Mouse (Mus musculus) liver, embryonic 13.5 days (tissue): ENCODE results near the gene Vps51. TPM values are rescaled to one million over a fixed set of nuclear protein-coding genes. Genes with fewer than 3 reads are reported as not detected.
A peak's percentile ranks its signal among the peaks of the same experiment; 100 is the strongest.

Source experiments
- ATAC-seq: fragments of 200-750 bp; cut with Nextera tagmentation; 2 replicates; pipeline ENCODE4 v1.8.0; 2017; ENCODE audit warnings: low read depth, mild to moderate bottlenecking, moderate number of reproducible peaks, moderate library complexity
- DNase-seq: peaks from one replicate; pipeline ENCODE4 v3.0.0; 2022
- H3K27ac ChIP-seq: fragments of 300-500 bp; sonication (generic); 2 replicates; pipeline ENCODE4 v1.5.1; 2015; ENCODE audit warnings: moderate library complexity, mild to moderate bottlenecking, inconsistent platforms
- H3K27me3 ChIP-seq: fragments of 300-500 bp; sonication (generic); 2 replicates; pipeline ENCODE4 v1.6.1; 2015; ENCODE audit warnings: mild to moderate bottlenecking, inconsistent platforms
- H3K36me3 ChIP-seq: fragments of 300-500 bp; sonication (generic); 2 replicates; pipeline ENCODE4 v1.6.1; 2015; ENCODE audit warnings: mild to moderate bottlenecking, inconsistent platforms
- H3K4me1 ChIP-seq: fragments of 300-500 bp; sonication (generic); replicated peaks from 2 replicates; pipeline ENCODE4 v1.6.1; 2015; ENCODE audit warnings: inconsistent platforms
- H3K4me2 ChIP-seq: fragments of 300-500 bp; sonication (generic); 2 replicates; pipeline ENCODE4 v1.6.1; 2015; ENCODE audit warnings: inconsistent platforms, mild to moderate bottlenecking, moderate library complexity
- H3K4me3 ChIP-seq: fragments of 300-500 bp; sonication (generic); replicated peaks from 2 replicates; pipeline ENCODE4 v1.5.1; 2015; ENCODE audit warnings: mild to moderate bottlenecking, inconsistent platforms
- H3K9ac ChIP-seq: fragments of 300-500 bp; sonication (generic); 2 replicates; pipeline ENCODE4 v1.6.1; 2015; ENCODE audit warnings: mild to moderate bottlenecking, inconsistent platforms
- H3K9me3 ChIP-seq: fragments of 300-500 bp; sonication (generic); replicated peaks from 2 replicates; pipeline ENCODE4 v1.6.1; 2016; ENCODE audit warnings: inconsistent platforms
- WGBS: fragments of 180-500 bp; shearing (Covaris S2); methylation state at CpG from one replicate; pipeline ENCODE4 v1.1.7; 2015; ENCODE audit not compliant: insufficient replicate concordance; 5-methylcytosine and 5-hydroxymethylcytosine counted together
- polyA plus RNA-seq: library from polyadenylated mRNA; unstranded; fragments of >200 nt; fragmentation: Nextera tagmentation; extraction: Ambion mirVana; gene quantifications from 2 replicates; pipeline ENCODE4 v1.2.1, GENCODE M21; 2015

The Vps51 gene
- polyA plus RNA-seq, 1 experiment from 2014 or later = 29.1 TPM

DNA sequence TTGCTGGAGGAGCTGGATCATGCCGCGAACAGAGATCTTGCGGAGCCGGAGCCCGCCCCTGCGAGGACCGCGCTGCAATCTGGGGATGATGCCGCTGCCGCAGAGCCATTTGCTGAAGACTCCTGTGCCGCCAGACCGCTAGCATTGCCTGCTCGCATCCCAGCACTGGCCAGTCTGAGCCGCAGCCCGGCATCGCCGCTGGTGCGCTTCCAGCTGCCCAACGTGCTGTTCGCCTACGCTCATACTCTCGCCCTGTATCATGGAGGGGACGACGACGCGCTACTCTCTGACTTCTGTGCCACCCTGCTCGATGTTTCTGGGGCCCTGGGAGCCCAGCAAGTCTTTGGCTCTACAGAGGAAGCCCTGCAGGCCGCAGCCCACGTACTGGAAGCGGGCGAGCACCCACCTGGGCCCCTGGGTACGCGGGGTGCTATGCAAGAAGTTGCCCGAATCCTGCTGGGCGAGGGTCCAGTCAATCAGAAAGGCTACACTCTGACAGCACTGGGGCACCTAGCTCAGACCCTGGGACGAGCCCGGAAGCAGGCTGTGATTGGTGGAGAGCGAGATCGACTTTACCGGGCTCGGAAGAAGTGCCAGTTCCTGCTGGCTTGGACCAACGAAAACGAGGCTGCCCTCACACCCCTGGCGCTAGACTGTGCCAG lies 15.3 kb downstream of the Vps51 start:
- DNase-seq (peak; percentile 38), ATAC-seq (peak; percentile 16)
- H3K9ac ChIP-seq = peak overlapping the region; percentile 93
- no peaks in the 10 kb centered on the region for H3K9me3 ChIP-seq
- peak overlapping the region; percentile 81 for H3K4me3 ChIP-seq
- peaks cover 19% of the 10 kb centered on the region for H3K36me3 ChIP-seq
- WGBS = 1% methylated on average over 44 of the region's 44 CpGs
- H3K27ac ChIP-seq = peak overlapping the region; percentile 96
- H3K4me1 ChIP-seq = peaks cover 60% of the 10 kb centered on the region
- H3K4me2 ChIP-seq = peak overlapping the region; percentile 100
- H3K27me3 ChIP-seq = no peaks in the 10 kb centered on the region

DNA sequence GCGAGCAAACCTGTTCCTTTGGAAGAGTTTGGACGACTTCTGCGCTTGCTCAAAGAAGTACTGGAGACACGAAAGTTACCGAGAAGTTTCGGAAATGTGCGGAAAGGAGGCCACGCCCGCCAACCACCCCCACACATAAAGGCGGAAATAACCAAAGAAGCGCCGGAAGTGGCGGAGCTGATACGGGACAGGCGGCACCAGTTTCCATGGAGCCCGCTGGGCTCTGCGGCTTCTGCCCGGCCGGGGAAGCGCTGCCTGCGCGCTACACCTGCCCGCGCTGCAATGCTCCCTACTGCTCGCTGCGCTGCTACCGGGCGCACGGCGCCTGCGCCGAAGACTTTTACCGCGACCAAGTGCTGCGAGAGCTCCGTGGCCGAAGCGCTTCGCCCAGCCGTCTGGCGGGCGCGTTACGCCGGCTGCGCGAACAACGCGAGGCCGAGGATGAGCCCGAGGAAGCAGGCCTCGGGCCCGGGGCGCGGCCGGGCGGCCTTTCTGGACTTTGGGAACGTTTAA lies 16.0 kb downstream of the Vps51 start, which contains the start of gene Znhit2:
Gene Znhit2, plus strand, starts transcription at position 172 of the 513 bp plus-strand sequence.
- peak; percentile 87 for DNase-seq
- H3K4me1 ChIP-seq = peaks cover 60% of the 10 kb centered on the region
- peak; percentile 74 for ATAC-seq

DNA sequence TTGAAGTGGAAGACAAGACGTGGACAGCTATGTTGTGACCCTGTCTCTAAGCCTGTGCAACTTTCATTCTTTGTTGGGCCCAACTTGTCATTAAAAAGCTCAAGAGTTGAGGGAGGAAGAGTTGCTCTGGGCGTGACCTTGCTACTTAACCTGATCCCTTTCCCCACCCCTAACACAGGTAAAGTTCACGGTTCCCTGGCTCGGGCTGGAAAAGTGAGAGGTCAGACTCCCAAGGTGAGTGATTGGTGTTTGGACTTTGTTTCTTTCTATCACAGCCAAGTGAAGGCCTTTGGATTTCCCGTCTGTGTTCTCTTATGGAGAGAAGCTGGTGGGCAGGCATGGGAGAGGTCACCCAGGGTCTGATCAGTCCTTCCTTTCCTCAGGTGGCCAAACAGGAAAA lies 18.1 kb downstream of the Vps51 start:
- 59% methylated on average over 5 of the region's 5 CpGs for WGBS
- Histone ChIP-seq H3K4me3 (peak overlapping the region; percentile 89), H3K36me3 (peaks cover 43% of the 10 kb centered on the region), H3K4me2 (peak overlapping the region; percentile 85), H3K4me1 (peaks cover 70% of the 10 kb centered on the region), H3K27me3 (no peaks in the 10 kb centered on the region), H3K9ac (peak overlapping the region; percentile 95), H3K27ac (peak overlapping the region; percentile 85), H3K9me3 (no peaks in the 10 kb centered on the region)
- ATAC-seq = no peak
- DNase-seq = no peak

More for the DNA sequence above, 16.0 kb downstream of the Vps51 start, which contains the start of gene Znhit2:
- peak within 1 kb of the TSS; percentile 81 for H3K4me3 ChIP-seq
- no peaks in the 10 kb centered on the region for H3K27me3 ChIP-seq
- peak within 1 kb of the TSS; percentile 93 for H3K9ac ChIP-seq
- no peaks in the 10 kb centered on the region for H3K9me3 ChIP-seq
- H3K4me2 ChIP-seq = peak within 1 kb of the TSS; percentile 100
- peak within 1 kb of the TSS; percentile 96 for H3K27ac ChIP-seq
- H3K36me3 ChIP-seq = peaks cover 22% of the 10 kb centered on the region
- WGBS = under 1% methylated on average over 58 of the region's 58 CpGs

DNA sequence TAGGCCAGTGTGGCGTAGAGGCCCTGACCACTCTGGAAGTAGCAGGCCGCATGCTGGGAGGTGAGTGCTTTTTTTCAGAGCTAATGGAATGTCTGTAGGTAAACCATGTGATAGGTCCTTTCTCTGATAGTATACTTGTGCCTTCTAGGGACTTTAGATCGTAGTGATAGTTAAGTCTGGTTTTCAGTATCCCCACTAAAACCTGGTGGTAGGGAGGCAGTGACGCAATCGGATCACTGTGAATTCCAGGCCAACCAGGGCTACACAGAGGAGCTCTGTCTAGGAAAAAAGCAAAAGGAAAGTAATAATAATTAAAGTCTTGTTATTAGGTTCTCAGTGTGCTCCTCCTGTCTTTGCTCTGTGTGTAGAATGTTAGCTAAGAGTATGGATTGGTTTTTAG lies 18.5 kb downstream of the Vps51 start:
- no peaks in the 10 kb centered on the region for H3K27me3 ChIP-seq
- ATAC-seq = no peak
- H3K9me3 ChIP-seq = no peaks in the 10 kb centered on the region
- H3K4me1 ChIP-seq = peaks cover 70% of the 10 kb centered on the region
- no peak for DNase-seq
- H3K4me2 ChIP-seq = peak overlapping the region; percentile 85
- peak overlapping the region; percentile 95 for H3K9ac ChIP-seq
- H3K36me3 ChIP-seq = peaks cover 47% of the 10 kb centered on the region
- 13% methylated on average over 5 of the region's 5 CpGs for WGBS
- H3K4me3 ChIP-seq = peak overlapping the region; percentile 89
- peak overlapping the region; percentile 85 for H3K27ac ChIP-seq

DNA sequence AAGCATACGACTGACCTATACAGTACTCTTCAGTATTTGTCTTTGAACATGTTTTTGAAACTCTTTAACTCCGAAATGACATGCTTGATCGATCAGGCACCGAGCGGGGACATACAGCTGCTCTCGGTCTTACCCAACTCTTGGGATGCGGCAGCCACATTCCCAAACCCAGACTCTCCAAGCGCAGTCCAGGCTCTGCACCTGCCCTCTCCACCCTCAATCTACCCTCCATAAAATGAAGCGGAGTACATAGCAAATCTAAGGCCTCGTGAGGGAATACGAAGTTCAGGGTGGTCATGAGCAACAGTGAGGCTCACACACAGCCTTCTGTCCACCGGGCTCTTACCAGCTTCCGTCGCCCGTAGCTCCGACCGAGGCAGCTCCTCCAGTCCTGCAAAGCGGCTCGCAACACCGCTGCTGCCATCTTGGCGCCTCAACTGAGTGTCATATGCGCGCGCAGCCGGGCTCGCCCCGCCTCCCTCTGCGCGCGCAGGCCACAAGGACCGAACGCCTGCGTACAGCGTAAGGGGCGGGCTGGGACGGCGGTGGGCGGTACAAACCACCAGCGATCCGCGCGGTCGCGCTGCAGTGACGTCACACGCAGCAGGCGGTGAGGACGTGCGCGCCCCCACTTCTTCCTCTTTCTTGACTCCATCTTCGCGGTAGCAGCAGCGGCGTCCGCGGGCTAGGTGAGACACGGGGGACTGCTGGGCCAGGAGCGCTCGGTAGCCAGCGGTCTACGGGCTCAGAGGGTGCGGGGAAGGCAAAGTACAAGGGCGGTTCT lies 19.5 kb downstream of the Vps51 start, which contains the start of the genes Mrpl49 and Fau:
Gene Mrpl49, minus strand, starts transcription at position 473 of the 784 bp plus-strand sequence.
Gene Fau, plus strand, starts transcription at position 532 of the 784 bp plus-strand sequence.
- under 1% methylated on average over 63 of the region's 63 CpGs for WGBS
- DNase-seq = peak; percentile 97
- H3K27ac ChIP-seq = peak within 1 kb of the TSS; percentile 85
- H3K36me3 ChIP-seq = peaks cover 57% of the 10 kb centered on the region
- H3K9ac ChIP-seq = peak within 1 kb of the TSS; percentile 95
- peak within 1 kb of the TSS; percentile 89 for H3K4me3 ChIP-seq
- no peaks in the 10 kb centered on the region for H3K9me3 ChIP-seq
- peak; percentile 79 for ATAC-seq
- no peaks in the 10 kb centered on the region for H3K27me3 ChIP-seq
- H3K4me2 ChIP-seq = peak within 1 kb of the TSS; percentile 95
- H3K4me1 ChIP-seq = peaks cover 68% of the 10 kb centered on the region

DNA sequence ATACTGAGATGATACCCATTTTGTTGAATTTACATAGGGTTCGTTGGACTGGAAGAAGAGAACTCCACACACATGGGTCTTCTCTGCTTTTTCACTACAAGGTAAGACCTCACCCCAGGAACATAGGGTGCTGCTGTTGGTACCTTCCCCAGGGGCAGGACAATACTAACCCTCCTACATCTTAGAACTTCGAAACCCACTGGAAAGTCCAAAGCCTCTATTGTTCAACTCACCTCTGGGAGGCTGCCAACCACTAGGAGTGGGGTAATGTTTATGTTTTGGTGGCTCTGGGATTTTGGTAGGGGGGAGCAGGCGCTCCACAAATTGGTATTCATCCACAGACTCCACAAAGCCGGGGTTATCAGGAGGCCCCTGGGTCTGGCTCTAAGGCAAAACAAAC lies 20.3 kb downstream of the Vps51 start:
- Histone ChIP-seq H3K27me3 (no peaks in the 10 kb centered on the region), H3K9ac (peak overlapping the region; percentile 81), H3K9me3 (no peaks in the 10 kb centered on the region), H3K4me3 (peak overlapping the region; percentile 89), H3K4me1 (peaks cover 60% of the 10 kb centered on the region), H3K36me3 (peaks cover 65% of the 10 kb centered on the region), H3K4me2 (peak overlapping the region; percentile 95), H3K27ac (peak overlapping the region; percentile 72)
- DNase-seq (no peak), ATAC-seq (no peak)
- WGBS = 39% methylated on average over 4 of the region's 4 CpGs

DNA sequence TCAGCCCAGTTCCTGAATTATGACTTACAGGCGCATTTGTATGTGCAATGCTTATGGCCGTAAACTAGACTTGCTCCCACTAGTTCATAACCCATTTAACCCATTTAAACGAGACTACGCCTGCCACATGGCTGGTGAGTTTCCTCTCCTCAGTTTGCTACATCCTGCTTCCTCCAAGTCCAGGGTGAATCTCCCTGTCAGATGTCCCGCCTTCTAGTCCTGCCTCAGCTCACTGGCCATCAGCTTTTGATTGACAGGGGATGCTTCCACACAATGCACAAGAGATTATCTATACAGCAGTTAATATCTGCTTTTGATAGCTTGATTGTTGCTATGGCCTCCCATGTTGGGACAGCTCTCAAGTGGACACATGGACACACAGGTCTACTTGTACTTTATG lies 22.7 kb downstream of the Vps51 start:
- Histone ChIP-seq H3K9ac (no peak overlapping the region), H3K36me3 (peaks cover 79% of the 10 kb centered on the region), H3K27me3 (no peaks in the 10 kb centered on the region), H3K9me3 (no peaks in the 10 kb centered on the region), H3K4me2 (no peak overlapping the region), H3K27ac (0 out of 2 replicates have a peak overlapping the region, but pooled peaks have one; percentile 6), H3K4me3 (no peak overlapping the region), H3K4me1 (peaks cover 48% of the 10 kb centered on the region)
- 78% methylated on average over 5 of the region's 5 CpGs for WGBS
- DNase-seq (no peak), ATAC-seq (no peak)

DNA sequence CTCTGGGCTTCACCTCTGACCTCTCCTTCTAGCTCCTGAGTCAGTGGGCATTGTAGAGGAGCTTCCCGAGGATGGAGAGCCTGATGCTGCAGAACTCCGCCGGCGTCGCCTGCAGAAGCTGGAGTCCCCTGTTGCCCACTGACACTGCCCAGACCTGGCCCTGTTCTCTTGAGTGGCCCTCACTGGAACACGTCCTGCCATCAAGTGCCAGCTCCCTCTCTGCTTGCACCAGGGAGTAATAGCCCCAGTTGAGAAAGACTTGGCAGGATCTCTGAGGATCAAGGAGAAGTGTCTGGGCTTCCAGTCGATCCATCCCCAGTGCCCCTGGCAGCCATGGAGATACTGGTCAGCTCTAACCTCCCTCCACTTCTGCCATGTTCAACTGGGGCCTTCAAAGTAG lies 24.5 kb downstream of the Vps51 start:
- ATAC-seq (no peak), DNase-seq (no peak)
- 87% methylated on average over 7 of the region's 7 CpGs for WGBS
- Histone ChIP-seq H3K4me3 (no peak overlapping the region), H3K27me3 (no peaks in the 10 kb centered on the region), H3K4me2 (no peak overlapping the region), H3K27ac (peak overlapping the region; percentile 39; the same call in 1 of the 2 replicates), H3K9me3 (no peaks in the 10 kb centered on the region), H3K9ac (peak overlapping the region; percentile 6; the same call in 1 of the 2 replicates), H3K4me1 (peaks cover 57% of the 10 kb centered on the region), H3K36me3 (peaks cover 85% of the 10 kb centered on the region)

DNA sequence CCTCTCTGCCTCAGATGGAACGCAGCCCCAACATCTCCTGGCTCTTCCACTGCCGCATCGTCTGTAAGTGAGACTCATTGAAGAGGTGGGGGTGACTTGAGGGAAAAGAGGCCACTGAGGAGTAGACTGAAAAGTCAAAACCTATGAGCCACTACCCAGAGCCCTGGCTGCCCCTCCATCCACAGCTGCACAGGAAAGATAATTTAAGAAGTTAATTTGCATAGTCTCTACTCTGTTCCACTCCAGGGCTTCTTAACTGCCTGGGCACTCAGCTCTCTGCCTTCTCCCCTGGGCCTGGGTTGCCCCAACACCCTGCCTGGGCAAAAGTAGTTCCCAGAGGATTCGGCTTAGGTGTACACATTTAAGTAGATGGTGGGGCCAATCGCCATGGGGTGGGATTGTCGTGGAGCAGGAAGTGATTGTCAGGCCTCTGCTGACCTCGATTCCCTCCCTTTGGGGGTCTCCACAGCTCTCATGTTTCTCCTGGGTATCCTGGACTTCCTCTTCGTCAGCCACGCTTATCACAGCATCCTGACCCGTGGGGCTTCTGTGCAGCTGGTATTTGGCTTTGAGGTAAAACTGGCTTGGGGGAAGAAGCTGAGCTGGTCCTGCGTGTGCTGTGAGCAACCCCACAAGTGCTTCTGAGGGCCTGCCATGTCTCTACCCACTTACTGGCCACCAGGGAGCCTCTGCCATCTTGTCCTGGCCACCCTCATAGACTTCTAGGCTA lies 28.2 kb downstream of the Vps51 start:
- H3K4me2 ChIP-seq = peak overlapping the region; percentile 97
- H3K4me3 ChIP-seq = peak overlapping the region; percentile 89
- no peaks in the 10 kb centered on the region for H3K27me3 ChIP-seq
- peaks cover 50% of the 10 kb centered on the region for H3K4me1 ChIP-seq
- H3K9me3 ChIP-seq = no peaks in the 10 kb centered on the region
- DNase-seq (no peak), ATAC-seq (no peak)
- peak overlapping the region; percentile 96 for H3K27ac ChIP-seq
- WGBS = 47% methylated on average over 11 of the region's 11 CpGs
- H3K36me3 ChIP-seq = peaks cover 61% of the 10 kb centered on the region
- peak overlapping the region; percentile 93 for H3K9ac ChIP-seq

DNA sequence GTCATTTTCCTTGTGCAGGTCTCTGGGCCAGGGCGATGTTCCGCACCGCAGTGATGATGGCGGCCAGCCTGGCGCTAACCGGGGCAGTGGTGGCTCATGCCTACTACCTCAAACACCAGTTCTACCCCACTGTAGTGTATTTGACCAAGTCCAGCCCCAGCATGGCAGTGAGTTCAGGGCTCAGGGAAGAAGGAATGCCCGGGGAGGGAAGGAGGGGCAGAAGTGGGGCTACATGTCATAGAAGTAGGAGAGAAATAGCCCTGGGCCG lies 29.2 kb downstream of the Vps51 start:
- peak overlapping the region; percentile 96 for H3K27ac ChIP-seq
- DNase-seq (no peak), ATAC-seq (no peak)
- H3K4me2 ChIP-seq = peak overlapping the region; percentile 97
- peak overlapping the region; percentile 89 for H3K4me3 ChIP-seq
- peak overlapping the region; percentile 93 for H3K9ac ChIP-seq
- H3K9me3 ChIP-seq = no peaks in the 10 kb centered on the region
- peaks cover 40% of the 10 kb centered on the region for H3K4me1 ChIP-seq
- H3K36me3 ChIP-seq = peaks cover 51% of the 10 kb centered on the region
- H3K27me3 ChIP-seq = no peaks in the 10 kb centered on the region
- WGBS = 75% methylated on average over 8 of the region's 8 CpGs
